Mouse (Mus musculus) erythroblast, embryonic 14.5 days (primary cell): ENCODE measurements around the gene Olfr263.

Experiments used
- GATA1 ChIP-seq: IDR thresholded peaks from 2 replicates; pipeline ENCODE4 v1.6.1; 2012; ENCODE audit warnings: low read length, inconsistent platforms, mixed read lengths
- TAL1 ChIP-seq: IDR thresholded peaks from 3 replicates; pipeline ENCODE4 v1.6.1; 2012; ENCODE audit warnings: low read length, inconsistent platforms, mixed read lengths

- TF ChIP-seq GATA1 (no peak), TAL1 (no peak)
Observed at GRCm38 (mm10) chr13:21185521-21185920, 56.1 kb downstream of the Olfr263 start.
